In genomic region chr11:87709513-87710261, GRCm38 (mm10) we compare ENCODE assay signal across 8 mouse cellular contexts. TPM values are rescaled to one million over a fixed set of nuclear protein-coding genes. Genes with fewer than 3 reads are reported as not detected.
A peak's percentile ranks its signal among the peaks of the same experiment; 100 is the strongest.
DNase-seq lines count a peak whose midpoint lies in the region; ATAC-seq and TF ChIP-seq lines count a peak whose summit lies in the region.

No protein-coding gene starts in this region.

- peaks cover 57% of the 10 kb centered on the region for H3K4me1 ChIP-seq in E14TG2a.4 (replicated peaks; ENCODE audit: low read depth, low read length)
- H3K4me1 ChIP-seq in heart, embryonic 15.5 days (replicated peaks), result peaks cover 15% of the 10 kb centered on the region
- peaks cover 20% of the 10 kb centered on the region for H3K4me1 ChIP-seq in stomach, embryonic 16.5 days (ENCODE audit: control insufficient read depth, insufficient read depth, low read length)

- WGBS in heart, embryonic 15.5 days, result 11% methylated on average over 21 of the region's 21 CpGs
- WGBS in stomach, embryonic 16.5 days, result 7% methylated on average over 21 of the region's 21 CpGs

- H3K9ac ChIP-seq in heart, embryonic 15.5 days, result peak overlapping the region; percentile 15; the same call in 1 of the 2 replicates
- H3K9ac ChIP-seq in stomach, embryonic 16.5 days (ENCODE audit: low read length), result peak overlapping the region; percentile 60

- H3K4me3 ChIP-seq in E14TG2a.4 (replicated peaks; ENCODE audit: low read length), result peak overlapping the region; percentile 68
- peak overlapping the region; percentile 36 for H3K4me3 ChIP-seq in heart, embryonic 15.5 days
- peak overlapping the region; percentile 35 for H3K4me3 ChIP-seq in stomach, embryonic 16.5 days (replicated peaks; ENCODE audit: low read length)

- TF ChIP-seq CTCF in E14TG2a.4 (conservative IDR thresholded peaks at IDR 0.05; ENCODE audit: low read length), result no peak

- ATAC-seq in heart, embryonic 15.5 days (replicated peaks; ENCODE audit: insufficient number of reproducible peaks, insufficient read depth, low FRiP score, low read depth), result 0 out of 2 replicates have a peak, but pooled peaks have one; percentile 67
- ATAC-seq in megakaryocyte-erythroid progenitor cell, adult 5-6 weeks (replicated peaks; ENCODE audit: low FRiP score, low TSS enrichment, poor library complexity, severe bottlenecking), result 0 out of 2 replicates have a peak, but pooled peaks have one; percentile 55
- ATAC-seq in stomach, embryonic 16.5 days (ENCODE audit: insufficient read depth, low FRiP score), result peak; percentile 92

- H3K4me2 ChIP-seq in heart, embryonic 15.5 days, result peak overlapping the region; percentile 58
- peak overlapping the region; percentile 55 for H3K4me2 ChIP-seq in stomach, embryonic 16.5 days (ENCODE audit: low read depth, low read length)

- H3K27me3 ChIP-seq in E14TG2a.4 (ENCODE audit: insufficient read depth, low read length), result peaks cover 67% of the 10 kb centered on the region
- peaks cover 14% of the 10 kb centered on the region; the same call in 1 of the 2 replicates for H3K27me3 ChIP-seq in heart, embryonic 15.5 days
- H3K27me3 ChIP-seq in stomach, embryonic 16.5 days (ENCODE audit: control insufficient read depth, insufficient read depth, low read length), result no peaks in the 10 kb centered on the region

- H3K36me3 ChIP-seq in E14TG2a.4 (ENCODE audit: insufficient read depth, low read length), result no peaks in the 10 kb centered on the region
- no peaks in the 10 kb centered on the region for H3K36me3 ChIP-seq in heart, embryonic 15.5 days
- H3K36me3 ChIP-seq in stomach, embryonic 16.5 days (ENCODE audit: control insufficient read depth, insufficient read depth, low read length), result no peaks in the 10 kb centered on the region

- DNase-seq in brain, adult 2 months (ENCODE audit: low read depth, low spot score), result peak; percentile 15
- DNase-seq in kidney, postnatal 36 days, result peak; percentile 77 to 78
- no peak for DNase-seq in c-Kit-positive CD71-positive TER-119-positive erythroid progenitor cells, embryonic 14.5 days (ENCODE audit: low spot score)
- DNase-seq in right cerebral cortex, adult 2 months (ENCODE audit: low spot score in 2 of 2), result no peak

- H3K9me3 ChIP-seq in E14TG2a.4 (ENCODE audit: low read length), result no peaks in the 10 kb centered on the region
- H3K9me3 ChIP-seq in heart, embryonic 15.5 days (replicated peaks), result no peaks in the 10 kb centered on the region
- no peaks in the 10 kb centered on the region for H3K9me3 ChIP-seq in stomach, embryonic 16.5 days (replicated peaks; ENCODE audit: control insufficient read depth, low read length)

- 0 out of 2 replicates have a peak overlapping the region, but pooled peaks have one; percentile 0 for H3K27ac ChIP-seq in heart, embryonic 15.5 days
- H3K27ac ChIP-seq in stomach, embryonic 16.5 days (ENCODE audit: low read length), result peak overlapping the region; percentile 94

RNA-seq across cellular contexts. Expression of gene Supt4a, which starts 27.7 kb away (rescaled TPM):
- 101 and 103 TPM in 2 replicates for polyA plus RNA-seq in heart, embryonic 15.5 days (2015; fragmentation: Nextera tagmentation; extraction: Ambion mirVana)
- total RNA-seq in megakaryocyte-erythroid progenitor cell, adult 5-6 weeks (2014; fragmentation: Nextera tagmentation), result 146 and 192 TPM in 2 replicates
- 55.2 and 75.2 TPM in 2 replicates for total RNA-seq in megakaryocyte-erythroid progenitor cell, adult 5-6 weeks (2017)
- 116 and 119 TPM in 2 replicates for polyA plus RNA-seq in stomach, embryonic 16.5 days (2015; fragmentation: Nextera tagmentation; extraction: Ambion mirVana)

RNA-seq across cellular contexts. Expression of gene Rnf43, which starts 47.2 kb away (rescaled TPM):
- polyA plus RNA-seq in heart, embryonic 15.5 days (2015; fragmentation: Nextera tagmentation; extraction: Ambion mirVana), result 1.3 and 3.3 TPM in 2 replicates
- total RNA-seq in megakaryocyte-erythroid progenitor cell, adult 5-6 weeks (2014; fragmentation: Nextera tagmentation), result 4.2 and 7.0 TPM in 2 replicates
- 1.4 and 3.1 TPM in 2 replicates for total RNA-seq in megakaryocyte-erythroid progenitor cell, adult 5-6 weeks (2017)
- polyA plus RNA-seq in stomach, embryonic 16.5 days (2015; fragmentation: Nextera tagmentation; extraction: Ambion mirVana), result 14.7 and 16.9 TPM in 2 replicates

RNA-seq across cellular contexts. Expression of gene Tspoap1, which starts 50.7 kb away (rescaled TPM):
- polyA plus RNA-seq in heart, embryonic 15.5 days (2015; fragmentation: Nextera tagmentation; extraction: Ambion mirVana), result 0.24 and 1.9 TPM in 2 replicates
- total RNA-seq in megakaryocyte-erythroid progenitor cell, adult 5-6 weeks (2014; fragmentation: Nextera tagmentation), result 5.5 and 20.3 TPM in 2 replicates
- 3.5 and 5.4 TPM in 2 replicates for total RNA-seq in megakaryocyte-erythroid progenitor cell, adult 5-6 weeks (2017)
- 1.5 and 1.7 TPM in 2 replicates for polyA plus RNA-seq in stomach, embryonic 16.5 days (2015; fragmentation: Nextera tagmentation; extraction: Ambion mirVana)

Comparison
In these comparisons a context has a peak if more than half of its experiments do, and no peak if none do; other contexts are left out.
1. DNase-seq: peak in brain, adult 2 months (single experiment) and kidney, postnatal 36 days (2 of 2); none in c-Kit-positive CD71-positive TER-119-positive erythroid progenitor cells, embryonic 14.5 days (single experiment) and right cerebral cortex, adult 2 months (0 of 2).
2. Peak in every context shown above with its lines, with median percentiles within 50 percentile points of each other: H3K4me3 ChIP-seq and ATAC-seq.